Mouse (Mus musculus) cerebral cortex, adult 2 months (tissue): ENCODE measurements around the gene Ctnnbip1.

Source experiments
- WGBS: fragments of 180-500 bp; shearing (Covaris S2); methylation state at CpG from one replicate; pipeline ENCODE4 v1.1.7; 2018; 5-methylcytosine and 5-hydroxymethylcytosine counted together

The Ctnnbip1 gene

DNA sequence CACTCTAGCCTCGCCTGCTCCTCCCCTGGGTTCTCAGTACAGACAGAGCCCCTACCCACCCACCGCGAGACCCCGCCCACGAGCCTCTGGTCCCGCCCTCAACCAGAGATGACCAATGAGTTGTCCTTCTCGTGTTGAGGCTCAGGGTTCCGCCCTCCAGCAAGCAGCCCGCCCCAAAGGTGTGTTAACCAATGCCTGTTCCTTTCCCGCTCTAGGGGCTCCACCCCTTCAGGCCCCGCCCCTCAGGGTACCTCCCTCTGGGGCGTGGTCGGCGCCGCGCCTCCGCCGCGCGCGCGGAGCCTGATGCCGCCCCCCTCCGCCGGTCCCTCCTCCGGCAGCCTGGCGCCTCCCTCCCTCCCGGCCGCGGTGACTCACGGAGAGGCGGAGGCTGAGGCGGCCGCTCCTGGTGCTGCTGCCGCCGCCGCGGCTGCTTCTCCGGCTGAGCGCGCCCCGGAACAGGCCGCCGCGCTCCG lies at the start of gene Ctnnbip1:
TSS of gene Ctnnbip1 (plus strand) at position 369 of the 473 bp plus-strand sequence.
- under 1% methylated on average over 43 of the region's 46 CpGs for WGBS

DNA sequence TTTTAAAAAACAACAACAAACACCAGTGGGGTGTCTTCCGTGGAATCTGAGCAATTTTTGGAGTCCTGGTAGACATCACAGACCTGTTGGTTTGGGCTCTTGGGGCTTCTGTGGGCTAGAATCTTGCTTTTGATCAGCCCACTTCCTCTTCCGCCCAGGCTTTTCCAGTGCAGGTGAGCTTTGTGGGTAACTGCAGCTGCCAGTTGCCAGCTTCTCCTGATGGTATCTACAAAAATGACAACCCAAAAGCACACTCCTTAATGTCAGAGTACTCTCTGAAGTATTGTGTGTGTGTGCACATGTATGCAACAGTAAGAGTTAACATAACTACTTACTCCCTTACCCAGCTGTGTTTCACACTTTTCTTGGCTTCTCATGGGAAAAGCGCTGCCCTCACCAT lies 48.5 kb upstream of the Ctnnbip1 start:
- 93% methylated on average over 3 of the region's 3 CpGs for WGBS

- WGBS = 71% methylated on average over 7 of the region's 7 CpGs
Observed at GRCm38 (mm10) chr4:149475096-149475495, 42.9 kb upstream of the Ctnnbip1 start.

DNA sequence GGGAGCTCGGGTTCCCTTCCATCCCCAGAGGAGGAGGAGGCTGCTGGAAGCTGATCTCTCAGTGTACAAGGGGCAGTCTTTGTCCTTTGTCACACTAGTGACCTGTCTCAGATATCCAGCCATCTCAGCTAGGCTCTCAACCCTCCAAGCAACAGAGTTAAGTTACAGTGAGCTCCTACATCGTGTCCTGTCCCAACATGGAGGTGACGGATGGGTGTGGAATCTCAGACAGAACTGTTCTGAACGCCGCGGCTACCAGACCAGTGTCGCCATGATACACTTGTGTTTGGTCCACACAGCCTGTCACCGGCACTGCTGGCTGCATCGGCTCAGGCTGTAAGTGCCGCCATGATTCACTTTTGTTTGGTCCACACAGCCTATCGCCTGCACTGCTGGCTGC lies 41.0 kb upstream of the Ctnnbip1 start, which contains the start of gene Tmem274:
TSS of gene Tmem274 (plus strand) at position 301 of the 400 bp plus-strand sequence.
- WGBS = 92% methylated on average over 11 of the region's 11 CpGs

DNA sequence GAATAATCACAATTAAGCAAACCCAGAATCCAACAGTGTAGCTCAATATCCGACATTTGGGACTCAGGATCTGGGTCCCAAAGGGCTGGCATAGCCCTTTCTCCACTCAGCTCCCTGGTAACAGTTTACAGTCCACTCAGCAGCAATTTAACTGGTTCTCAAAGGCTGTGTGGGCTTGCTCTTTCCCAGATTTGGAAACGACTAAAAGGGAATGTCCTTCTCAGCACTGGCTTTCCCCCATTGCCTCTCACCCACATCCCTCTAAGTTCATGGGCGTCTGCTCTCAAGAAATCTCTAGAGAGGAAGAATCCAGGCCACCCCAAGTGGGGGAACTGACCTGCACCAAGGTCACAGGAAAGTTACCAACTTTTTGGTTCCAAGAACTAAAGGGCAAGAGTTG lies 33.5 kb upstream of the Ctnnbip1 start:
- WGBS = 27% methylated on average over 3 of the region's 3 CpGs

- WGBS = under 1% methylated on average over 60 of the region's 60 CpGs
Observed at GRCm38 (mm10) chr4:149485053-149485824, 32.8 kb upstream of the Ctnnbip1 start, which contains the start of the genes Nmnat1 and Lzic. Gene Nmnat1 (minus strand): TSS chr4:149485202. Gene Lzic (plus strand): TSS chr4:149485229.

DNA sequence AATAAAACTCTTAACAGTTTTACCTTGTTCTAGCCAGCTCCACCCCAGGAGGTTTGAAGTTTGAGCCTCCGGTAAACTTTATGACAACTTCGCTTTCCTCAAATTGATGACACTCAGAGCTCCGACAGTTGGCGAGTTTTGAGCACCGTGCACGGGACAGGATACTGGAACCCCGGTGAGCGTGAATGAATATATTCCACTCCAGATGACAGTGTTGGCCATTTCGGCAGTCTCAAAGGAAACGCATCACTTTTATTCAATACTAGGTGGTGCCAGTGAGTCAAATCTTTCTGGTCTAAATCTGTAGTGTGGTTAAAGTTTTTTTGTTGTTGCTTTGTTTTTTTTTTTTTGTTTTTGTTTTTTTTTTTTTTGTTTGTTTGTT lies 32.2 kb upstream of the Ctnnbip1 start:
- under 1% methylated on average over 10 of the region's 10 CpGs for WGBS

- WGBS = 89% methylated on average over 12 of the region's 12 CpGs
Observed at GRCm38 (mm10) chr4:149487729-149488128, 30.3 kb upstream of the Ctnnbip1 start.

GRCm38 (mm10) chr4:149489415-149490240 lies 28.4 kb upstream of the Ctnnbip1 start:
- WGBS = 93% methylated on average over 14 of the region's 14 CpGs

DNA sequence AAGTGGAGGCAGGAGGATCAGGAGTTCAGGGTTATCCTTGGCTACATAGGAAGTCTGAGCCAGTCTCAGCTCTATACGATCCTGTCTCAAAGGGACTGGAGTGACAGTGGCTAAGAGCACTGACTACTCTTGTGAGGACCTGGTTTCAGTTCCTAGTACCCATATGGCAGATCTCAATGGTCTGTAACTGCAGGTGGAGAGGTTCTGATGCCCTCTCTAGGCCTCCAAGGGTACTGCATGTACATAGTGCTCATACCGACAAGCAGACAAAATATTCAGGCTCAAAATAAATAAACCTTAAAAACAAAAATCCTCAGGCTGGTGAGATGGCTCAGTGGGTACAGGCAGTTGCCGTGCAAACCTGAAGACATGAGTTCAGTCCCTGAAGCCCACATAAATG lies 26.9 kb upstream of the Ctnnbip1 start:
- WGBS = 97% methylated on average over 3 of the region's 3 CpGs

DNA sequence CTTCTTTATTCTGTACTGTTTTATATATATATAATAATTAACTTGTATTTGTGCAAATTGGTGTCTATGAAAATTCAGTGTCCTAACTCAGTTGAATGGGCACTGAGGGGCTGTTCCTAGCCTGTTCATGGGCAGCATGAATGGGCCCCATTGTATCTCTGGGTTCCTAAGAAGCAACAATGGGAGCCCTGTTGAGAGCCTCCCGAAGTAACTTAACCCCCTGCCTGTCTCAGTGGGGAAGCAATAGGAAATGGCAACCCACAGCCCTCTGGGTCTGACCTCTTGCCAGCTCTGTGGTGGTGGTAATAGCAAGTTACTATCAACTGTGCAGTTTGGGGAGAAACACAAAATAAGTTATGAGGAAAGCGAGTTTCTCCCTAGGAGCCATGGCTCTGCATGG lies 21.4 kb upstream of the Ctnnbip1 start:
- 36% methylated on average over 2 of the region's 2 CpGs for WGBS

GRCm38 (mm10) chr4:149498901-149499300 lies 19.1 kb upstream of the Ctnnbip1 start:
- 85% methylated on average over 8 of the region's 8 CpGs for WGBS

DNA sequence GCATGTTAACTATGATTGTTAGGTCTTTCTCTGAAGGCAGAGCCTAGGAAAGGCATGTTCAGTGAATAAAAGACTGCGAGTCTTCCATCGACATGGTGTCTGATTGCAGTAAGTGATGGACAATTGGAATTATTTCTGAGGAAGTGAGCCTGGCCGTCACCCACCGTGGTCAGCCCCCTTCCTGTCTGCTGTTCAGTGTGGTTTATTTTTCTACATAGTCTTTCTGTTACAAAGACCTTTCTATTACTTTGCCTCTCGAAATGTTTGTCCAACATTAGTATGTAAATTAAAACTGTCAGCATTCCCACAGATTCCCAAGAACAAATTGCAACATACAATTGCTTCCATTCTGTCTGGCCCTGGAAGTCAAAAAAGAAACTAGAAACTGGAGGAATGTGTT lies 18.2 kb upstream of the Ctnnbip1 start:
- 43% methylated on average over 5 of the region's 5 CpGs for WGBS

DNA sequence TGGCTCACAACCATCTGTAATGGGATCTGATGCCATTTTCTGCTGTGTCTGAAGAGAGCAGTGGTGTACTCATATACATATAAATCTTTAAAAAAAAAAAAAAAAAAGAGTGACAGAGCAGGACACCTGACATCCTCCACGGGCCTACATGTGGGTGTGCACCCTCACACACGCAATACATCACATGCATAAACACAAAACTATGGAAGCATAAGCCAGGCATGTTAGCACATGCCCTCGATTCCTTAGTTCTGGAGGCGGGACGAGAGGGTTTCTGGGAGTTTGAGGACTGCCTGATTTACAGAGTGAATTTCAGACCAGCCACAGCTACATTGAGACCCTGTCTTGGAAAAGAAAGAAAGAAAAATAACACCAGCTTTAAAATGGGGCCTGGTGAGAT lies 13.7 kb upstream of the Ctnnbip1 start:
- WGBS = 51% methylated on average over 5 of the region's 5 CpGs

- 27% methylated on average over 3 of the region's 3 CpGs for WGBS
Observed at GRCm38 (mm10) chr4:149504858-149505257, 13.2 kb upstream of the Ctnnbip1 start.

DNA sequence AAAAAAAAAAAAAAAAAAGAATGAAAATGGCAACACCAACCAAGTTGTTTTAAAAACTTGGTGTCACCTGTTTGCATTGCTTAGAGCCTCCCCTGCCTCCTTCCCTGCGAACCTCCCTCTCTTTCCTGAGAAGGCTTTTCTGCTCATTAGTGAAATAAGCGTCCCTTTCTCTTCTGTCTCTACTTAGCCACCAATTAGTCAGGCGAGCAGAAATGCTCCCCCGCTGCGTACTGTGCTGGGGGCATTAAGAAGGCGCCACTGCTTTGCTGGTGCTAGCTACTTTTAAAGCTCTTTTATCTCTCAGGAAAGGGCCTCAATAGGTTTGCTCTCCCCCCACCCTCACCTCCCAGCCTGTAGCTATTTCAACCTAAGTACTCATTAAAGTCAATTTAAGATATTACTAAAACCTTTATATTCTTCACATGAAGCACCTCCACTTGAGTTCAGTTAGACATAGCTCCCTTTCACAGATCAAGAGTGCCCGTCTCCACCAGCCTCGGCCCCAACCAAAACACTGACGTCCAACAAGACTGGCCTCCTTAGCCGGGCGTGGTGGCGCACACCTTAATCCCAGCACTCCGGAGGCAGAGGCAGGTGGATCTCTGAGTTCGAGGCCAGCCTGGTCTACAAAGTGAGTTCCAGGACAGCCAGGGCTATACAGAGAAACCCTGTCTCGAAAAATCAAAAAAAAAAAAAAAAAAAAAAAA lies 12.6 kb upstream of the Ctnnbip1 start:
- WGBS = 49% methylated on average over 15 of the region's 15 CpGs

- 77% methylated on average over 3 of the region's 3 CpGs for WGBS
Observed at GRCm38 (mm10) chr4:149506904-149507303, 11.1 kb upstream of the Ctnnbip1 start.

GRCm38 (mm10) chr4:149511221-149511646 lies 6.8 kb upstream of the Ctnnbip1 start:
- WGBS = 38% methylated on average over 6 of the region's 6 CpGs

- WGBS = 82% methylated on average over 7 of the region's 7 CpGs
Observed at GRCm38 (mm10) chr4:149512072-149512471, 6.0 kb upstream of the Ctnnbip1 start.

DNA sequence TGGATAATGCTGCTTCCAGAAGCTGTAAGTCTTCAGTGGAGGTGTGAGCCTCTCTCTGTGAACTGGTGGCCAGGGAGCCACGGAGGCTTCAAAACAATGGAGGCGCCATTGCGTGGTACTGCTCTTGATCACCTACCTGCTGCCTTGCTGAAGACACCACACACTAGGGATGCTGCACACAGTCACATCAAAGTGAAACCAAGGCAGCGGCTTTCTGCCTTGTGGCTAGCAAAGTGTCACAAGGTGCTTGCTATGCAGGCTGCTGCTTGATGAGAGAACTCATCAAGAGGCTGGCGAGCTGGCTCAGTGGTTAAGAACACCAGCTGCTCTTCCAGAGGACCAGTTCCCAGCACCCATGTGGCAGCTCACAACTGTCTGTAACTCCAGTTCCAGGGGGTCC lies 2.3 kb upstream of the Ctnnbip1 start:
- WGBS = 85% methylated on average over 5 of the region's 5 CpGs

- WGBS = 3% methylated on average over 42 of the region's 52 CpGs
Observed at GRCm38 (mm10) chr4:149518351-149519220, 550 bp downstream of the Ctnnbip1 start.
